Mouse (Mus musculus) brain, embryonic 14.5 days (tissue): ENCODE measurements around the gene Ndel1. TPM values are rescaled to one million over a fixed set of nuclear protein-coding genes. Genes with fewer than 3 reads are reported as not detected.

Experiments used
- DNase-seq: peaks from one replicate; pipeline ENCODE4 v3.0.0-alpha.2; 2011; ENCODE audit warnings: low read depth
- CTCF ChIP-seq: fragments of 200-500 bp; IDR thresholded peaks from 2 replicates; pipeline ENCODE4 v1.5.1; 2012; ENCODE audit warnings: inconsistent platforms, mild to moderate bottlenecking, moderate library complexity, borderline replicate concordance; ENCODE audit not compliant: insufficient read depth, insufficient read length; ENCODE audit errors: extremely low read depth
- POLR2A ChIP-seq: fragments of 200-500 bp; IDR thresholded peaks from 2 replicates; pipeline ENCODE4 v1.6.1; 2012; ENCODE audit warnings: mild to moderate bottlenecking, inconsistent platforms, borderline replicate concordance; ENCODE audit not compliant: poor library complexity, insufficient read depth, insufficient read length, severe bottlenecking; ENCODE audit errors: extremely low read depth
- polyA plus RNA-seq: library from polyadenylated mRNA; depleted of rRNA; stranded (reverse); fragments of >200 nt; gene quantifications from 2 replicates; pipeline ENCODE4 v1.2.3, GENCODE M21; 2012

Ndel1 gene
- polyA plus RNA-seq, 1 experiment, result 62.4 TPM

GRCm38 (mm10) chr11:68900519-68901350 lies 29.1 kb upstream of the Ndel1 start:
- no peak for TF ChIP-seq CTCF
- no peak for TF ChIP-seq POLR2A

GRCm38 (mm10) chr11:68899815-68900214 lies 28.2 kb upstream of the Ndel1 start:
- no peak for DNase-seq
- TF ChIP-seq POLR2A, result no peak
- TF ChIP-seq CTCF, result no peak

More at GRCm38 (mm10) chr11:68900519-68901350, 29.1 kb upstream of the Ndel1 start:
- DNase-seq, result no peak

GRCm38 (mm10) chr11:68898790-68899189 lies 27.1 kb upstream of the Ndel1 start:
- TF ChIP-seq POLR2A (no peak), CTCF (no peak)
- no peak for DNase-seq

- TF ChIP-seq POLR2A (no peak), CTCF (no peak)
- DNase-seq, result no peak
Observed at GRCm38 (mm10) chr11:68897838-68898237, 26.2 kb upstream of the Ndel1 start.

- TF ChIP-seq CTCF (peak; percentile 61; the same call in 1 of the 2 replicates), POLR2A (no peak)
- peak; percentile 42 for DNase-seq
Observed at GRCm38 (mm10) chr11:68897120-68897519, 25.5 kb upstream of the Ndel1 start.

GRCm38 (mm10) chr11:68896247-68896646 lies 24.6 kb upstream of the Ndel1 start:
- TF ChIP-seq POLR2A (no peak), CTCF (no peak)
- DNase-seq, result no peak

GRCm38 (mm10) chr11:68893911-68894464 lies 22.3 kb upstream of the Ndel1 start:
- DNase-seq, result no peak
- TF ChIP-seq CTCF (no peak), POLR2A (no peak)

- no peak for DNase-seq
- TF ChIP-seq POLR2A (no peak), CTCF (no peak)
Observed at GRCm38 (mm10) chr11:68892233-68892832, 20.7 kb upstream of the Ndel1 start.

GRCm38 (mm10) chr11:68891823-68892222 lies 20.2 kb upstream of the Ndel1 start:
- DNase-seq, result no peak
- TF ChIP-seq CTCF, result no peak

- DNase-seq, result no peak
- TF ChIP-seq POLR2A (no peak), CTCF (no peak)
Observed at GRCm38 (mm10) chr11:68890625-68891024, 19.0 kb upstream of the Ndel1 start.

GRCm38 (mm10) chr11:68888653-68889052 lies 17.0 kb upstream of the Ndel1 start:
- DNase-seq, result no peak

GRCm38 (mm10) chr11:68888253-68888652 lies 16.6 kb upstream of the Ndel1 start, which contains the start of gene Rnf222:
Gene Rnf222, plus strand, starts transcription at chr11:68888553.
- TF ChIP-seq POLR2A, result no peak
- TF ChIP-seq CTCF, result no peak
- no peak for DNase-seq

More at GRCm38 (mm10) chr11:68888653-68889052, 17.0 kb upstream of the Ndel1 start:
- TF ChIP-seq POLR2A (no peak), CTCF (no peak)

GRCm38 (mm10) chr11:68886091-68886490 lies 14.4 kb upstream of the Ndel1 start:
- DNase-seq, result no peak
- TF ChIP-seq POLR2A (no peak), CTCF (no peak)
